Mouse (Mus musculus) lung, embryonic 15.5 days (tissue): ENCODE measurements around the gene Olfr485. TPM values are rescaled to one million over a fixed set of nuclear protein-coding genes. Genes with fewer than 3 reads are reported as not detected.

Experiments
- polyA plus RNA-seq: library from polyadenylated mRNA; unstranded; fragments of >200 nt; fragmentation: Nextera tagmentation; extraction: Ambion mirVana; gene quantifications from 2 replicates; pipeline ENCODE4 v1.2.1, GENCODE M21; 2015

Gene Olfr485
- polyA plus RNA-seq, 1 experiment from 2014 or later, result not detected

Other genes starting within 250 kb of the Olfr485 start
- gene Olfr473, start 229.4 kb downstream of the Olfr485 start, polyA plus RNA-seq, result not detected in 2 replicates
- gene Olfr474, start 205.2 kb downstream of the Olfr485 start, polyA plus RNA-seq, result not detected in 2 replicates
- gene Olfr476, start 195.1 kb downstream of the Olfr485 start, polyA plus RNA-seq, result not detected in 2 replicates
- not detected in 2 replicates for gene Olfr477, start 173.2 kb downstream of the Olfr485 start, polyA plus RNA-seq
- not detected in 2 replicates for gene Olfr478, start 125.9 kb downstream of the Olfr485 start, polyA plus RNA-seq
- not detected in 2 replicates for gene Olfr479, start 109.2 kb downstream of the Olfr485 start, polyA plus RNA-seq
- not detected in 2 replicates for gene Olfr480, start 92.5 kb downstream of the Olfr485 start, polyA plus RNA-seq
- gene Olfr481, start 80.0 kb downstream of the Olfr485 start, polyA plus RNA-seq, result not detected in 2 replicates
- not detected in 2 replicates for gene Olfr482, start 62.3 kb downstream of the Olfr485 start, polyA plus RNA-seq
- gene Olfr483, start 59.0 kb downstream of the Olfr485 start, polyA plus RNA-seq, result not detected in 2 replicates
- not detected in 2 replicates for gene Olfr484, start 32.4 kb downstream of the Olfr485 start, polyA plus RNA-seq
- gene Olfr486, start 12.9 kb upstream of the Olfr485 start, polyA plus RNA-seq, result not detected in 2 replicates
- not detected in 2 replicates for gene Olfr487, start 54.8 kb upstream of the Olfr485 start, polyA plus RNA-seq
- not detected in 2 replicates for gene Olfr488, start 98.5 kb upstream of the Olfr485 start, polyA plus RNA-seq
- gene Olfr490, start 129.1 kb upstream of the Olfr485 start, polyA plus RNA-seq, result not detected in 2 replicates
- gene Olfr491, start 153.6 kb upstream of the Olfr485 start, polyA plus RNA-seq, result not detected in 2 replicates
- gene Olfr492, start 163.8 kb upstream of the Olfr485 start, polyA plus RNA-seq, result not detected in 2 replicates
- not detected in 2 replicates for gene Olfr493, start 187.1 kb upstream of the Olfr485 start, polyA plus RNA-seq
- not detected in 2 replicates for gene Olfr494, start 205.5 kb upstream of the Olfr485 start, polyA plus RNA-seq
- gene Olfr495, start 233.3 kb upstream of the Olfr485 start, polyA plus RNA-seq, result not detected in 2 replicates